Mouse (Mus musculus) layer of hippocampus, postnatal 25 days (tissue): ENCODE data around the gene Hs3st6. TPM values are rescaled to one million over a fixed set of nuclear protein-coding genes. Genes with fewer than 3 reads are reported as not detected.
A peak's percentile ranks its signal among the peaks of the same experiment; 100 is the strongest.

ENCODE experiments used
- DNase-seq, 2 experiments: peaks; one replicate each; pipeline ENCODE4 v3.0.0; 2022; ENCODE audit warnings: mixed read lengths in 2 of 2, low spot score in 1 of 2; ENCODE audit errors: extremely low spot score in 1 of 2
- total RNA-seq, 2 experiments: library from RNA; stranded (reverse); gene quantifications; 2 replicates each; pipeline ENCODE4 v1.2.3; 2021

Hs3st6 gene
- total RNA-seq, 2 experiments from 2014 or later: 0.26 to 0.37 TPM

GRCm38 (mm10) chr17:24727618-24728017, 25.2 kb upstream of the Hs3st6 start, which contains the start of gene Rpl3l:
Rpl3l (plus strand) TSS chr17:24727820.
- no peak for DNase-seq

GRCm38 (mm10) chr17:24728184-24728583, 24.6 kb upstream of the Hs3st6 start:
- DNase-seq: no peak

- no peak for DNase-seq
Observed at GRCm38 (mm10) chr17:24729067-24729466, 23.7 kb upstream of the Hs3st6 start.

- DNase-seq: no peak
Observed at GRCm38 (mm10) chr17:24730787-24731186, 22.0 kb upstream of the Hs3st6 start.

- DNase-seq: no peak
Observed at GRCm38 (mm10) chr17:24732233-24732935, 20.4 kb upstream of the Hs3st6 start.

- DNase-seq: no peak
Observed at GRCm38 (mm10) chr17:24733434-24734050, 19.2 kb upstream of the Hs3st6 start.

- no peak for DNase-seq
Observed at GRCm38 (mm10) chr17:24734513-24734912, 18.3 kb upstream of the Hs3st6 start.

- DNase-seq: no peak
Observed at GRCm38 (mm10) chr17:24735446-24735845, 17.3 kb upstream of the Hs3st6 start.

- peak; percentile 64 to 74 for DNase-seq
Observed at GRCm38 (mm10) chr17:24736330-24737051, 16.3 kb upstream of the Hs3st6 start, which contains the start of gene Msrb1. Msrb1 (plus strand) TSS chr17:24736642.

GRCm38 (mm10) chr17:24737135-24737810, 15.5 kb upstream of the Hs3st6 start:
- no peak for DNase-seq

GRCm38 (mm10) chr17:24738238-24738637, 14.6 kb upstream of the Hs3st6 start:
- no peak for DNase-seq

- no peak for DNase-seq
Observed at GRCm38 (mm10) chr17:24739926-24740325, 12.9 kb upstream of the Hs3st6 start.

GRCm38 (mm10) chr17:24742307-24742706, 10.5 kb upstream of the Hs3st6 start:
- no peak for DNase-seq

GRCm38 (mm10) chr17:24743896-24744295, 8.9 kb upstream of the Hs3st6 start:
- DNase-seq: no peak

GRCm38 (mm10) chr17:24744381-24744780, 8.4 kb upstream of the Hs3st6 start:
- DNase-seq: no peak

- DNase-seq: peak; percentile 70 to 93
Observed at GRCm38 (mm10) chr17:24745526-24746497, 7.0 kb upstream of the Hs3st6 start.

GRCm38 (mm10) chr17:24746986-24747385, 5.8 kb upstream of the Hs3st6 start:
- DNase-seq: no peak

- DNase-seq: no peak
Observed at GRCm38 (mm10) chr17:24751528-24751927, 1.3 kb upstream of the Hs3st6 start.

- DNase-seq: no peak
Observed at GRCm38 (mm10) chr17:24757394-24757793, 4.6 kb downstream of the Hs3st6 start.

- DNase-seq: no peak
Observed at GRCm38 (mm10) chr17:24761121-24761520, 8.3 kb downstream of the Hs3st6 start.
